Mouse (Mus musculus) brain, embryonic 14.5 days (tissue): Measurements from ENCODE around the gene Thrb. TPM values are rescaled to one million over a fixed set of nuclear protein-coding genes. Genes with fewer than 3 reads are reported as not detected.

Source experiments
- DNase-seq: peaks from one replicate; pipeline ENCODE4 v3.0.0-alpha.2; 2011; ENCODE audit warnings: low read depth
- CTCF ChIP-seq: fragments of 200-500 bp; IDR thresholded peaks from 2 replicates; pipeline ENCODE4 v1.5.1; 2012; ENCODE audit warnings: inconsistent platforms, mild to moderate bottlenecking, moderate library complexity, borderline replicate concordance; ENCODE audit not compliant: insufficient read depth, insufficient read length; ENCODE audit errors: extremely low read depth
- POLR2A ChIP-seq: fragments of 200-500 bp; IDR thresholded peaks from 2 replicates; pipeline ENCODE4 v1.6.1; 2012; ENCODE audit warnings: mild to moderate bottlenecking, inconsistent platforms, borderline replicate concordance; ENCODE audit not compliant: poor library complexity, insufficient read depth, insufficient read length, severe bottlenecking; ENCODE audit errors: extremely low read depth
- polyA plus RNA-seq: library from polyadenylated mRNA; depleted of rRNA; stranded (reverse); fragments of >200 nt; gene quantifications from 2 replicates; pipeline ENCODE4 v1.2.3, GENCODE M21; 2012; rRNA removed

The Thrb gene
- polyA plus RNA-seq = 0.61 and 1.0 TPM in 2 replicates

GRCm38 (mm10) chr14:17659686-17660328 lies at the start of gene Thrb:
Gene Thrb, plus strand, starts transcription at chr14:17660261.
- DNase-seq = peak; percentile 31
- no peak for TF ChIP-seq CTCF
- TF ChIP-seq POLR2A = no peak

- no peak for TF ChIP-seq POLR2A
- TF ChIP-seq CTCF = no peak
- DNase-seq = no peak
Observed at GRCm38 (mm10) chr14:17621671-17622070, 38.4 kb upstream of the Thrb start.

GRCm38 (mm10) chr14:17623936-17624335 lies 36.1 kb upstream of the Thrb start:
- peak; percentile 33 for DNase-seq
- TF ChIP-seq CTCF (no peak), POLR2A (no peak)

DNA sequence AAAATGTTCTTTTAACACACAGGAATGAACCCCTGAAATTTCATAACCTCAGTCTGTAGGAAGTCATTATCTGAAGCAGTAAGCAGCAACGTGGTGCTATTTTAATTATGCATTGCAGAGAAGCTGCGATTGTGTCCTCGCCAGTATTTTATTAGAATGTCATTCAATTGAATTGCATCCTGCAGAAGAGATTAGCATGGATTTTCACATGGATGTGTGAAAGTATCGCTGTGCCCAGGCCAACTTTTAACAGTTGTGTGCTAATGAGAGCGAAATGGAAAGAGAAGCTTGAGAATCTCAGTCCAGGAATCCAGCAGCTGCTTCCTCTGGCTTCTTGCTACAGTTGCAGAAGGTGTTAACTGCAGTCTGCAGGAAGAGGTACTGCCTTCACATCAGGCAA lies 30.8 kb upstream of the Thrb start:
- peak; percentile 56 for DNase-seq
- TF ChIP-seq POLR2A (no peak), CTCF (no peak)

- DNase-seq = no peak
- TF ChIP-seq CTCF (no peak), POLR2A (no peak)
Observed at GRCm38 (mm10) chr14:17632887-17633522, 27.1 kb upstream of the Thrb start.

- no peak for DNase-seq
- no peak for TF ChIP-seq POLR2A
- no peak for TF ChIP-seq CTCF
Observed at GRCm38 (mm10) chr14:17636971-17637370, 23.1 kb upstream of the Thrb start.

DNA sequence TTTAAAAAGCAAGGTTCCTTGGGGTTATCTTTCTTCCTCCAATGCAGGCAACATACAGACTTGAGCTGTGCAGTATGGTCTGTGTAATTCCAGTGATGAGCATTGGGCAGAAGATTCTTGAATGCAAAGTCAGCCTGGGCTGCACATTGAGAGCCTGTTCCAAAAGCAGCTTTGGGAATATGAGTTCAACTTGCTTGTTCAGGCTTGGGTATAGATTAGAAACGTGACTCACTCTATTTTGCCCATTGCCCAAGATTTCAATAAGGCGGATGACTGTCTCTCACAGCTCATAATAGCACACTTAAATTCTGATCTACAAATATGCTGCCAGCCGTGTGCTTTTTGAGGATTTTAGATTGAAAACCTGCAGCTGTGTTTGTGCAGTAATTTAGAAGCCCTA lies 18.3 kb upstream of the Thrb start:
- TF ChIP-seq CTCF = no peak
- DNase-seq = peak; percentile 39

DNA sequence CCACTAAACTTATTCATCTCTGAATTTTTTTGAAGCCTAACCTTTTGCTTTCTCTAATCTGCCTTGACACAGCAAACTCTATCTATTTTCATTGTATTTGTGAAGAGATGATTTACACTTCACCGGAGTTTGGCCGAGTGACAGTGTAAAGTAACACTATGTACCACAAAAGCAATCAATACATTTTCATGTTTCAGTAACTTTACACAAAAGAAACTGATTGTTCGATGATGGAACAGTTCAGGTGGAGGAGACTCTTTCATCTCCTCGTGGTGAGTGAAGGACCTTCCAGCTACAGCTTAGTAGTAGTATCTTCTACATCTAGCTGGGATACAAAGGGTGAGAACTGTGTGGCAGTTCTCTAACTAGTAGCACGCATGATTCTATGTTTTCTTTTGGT lies 5.0 kb upstream of the Thrb start:
- TF ChIP-seq CTCF (no peak), POLR2A (no peak)
- no peak for DNase-seq

DNA sequence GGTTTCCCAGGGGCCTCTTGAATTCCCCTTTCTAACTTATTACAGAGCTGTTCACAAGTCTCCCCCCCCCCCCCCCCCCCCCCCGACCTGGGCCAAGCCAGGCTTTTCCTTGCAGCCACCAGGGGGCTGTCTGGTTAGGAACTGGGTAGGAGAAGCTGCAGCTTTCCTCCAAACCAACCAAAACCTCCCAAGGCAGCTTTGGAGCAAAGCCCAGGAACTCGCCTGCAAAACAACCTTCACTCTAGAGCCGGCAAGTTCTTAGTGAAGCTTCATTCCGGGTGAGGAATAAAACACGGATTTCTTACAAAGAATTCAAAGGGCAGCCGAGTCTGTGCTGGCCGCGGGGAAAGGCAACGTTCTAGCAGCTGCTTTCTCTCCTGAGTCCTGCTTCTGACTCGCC lies 1.0 kb upstream of the Thrb start:
- TF ChIP-seq POLR2A (no peak), CTCF (peak; percentile 60; the same call in 1 of the 2 replicates)

GRCm38 (mm10) chr14:17660329-17661099 lies 453 bp downstream of the Thrb start:
- peak; percentile 75 for DNase-seq
- TF ChIP-seq POLR2A (no peak), CTCF (peak; percentile 8; the same call in 1 of the 2 replicates)

More for the DNA sequence above, 1.0 kb upstream of the Thrb start:
- DNase-seq = peak; percentile 94

DNA sequence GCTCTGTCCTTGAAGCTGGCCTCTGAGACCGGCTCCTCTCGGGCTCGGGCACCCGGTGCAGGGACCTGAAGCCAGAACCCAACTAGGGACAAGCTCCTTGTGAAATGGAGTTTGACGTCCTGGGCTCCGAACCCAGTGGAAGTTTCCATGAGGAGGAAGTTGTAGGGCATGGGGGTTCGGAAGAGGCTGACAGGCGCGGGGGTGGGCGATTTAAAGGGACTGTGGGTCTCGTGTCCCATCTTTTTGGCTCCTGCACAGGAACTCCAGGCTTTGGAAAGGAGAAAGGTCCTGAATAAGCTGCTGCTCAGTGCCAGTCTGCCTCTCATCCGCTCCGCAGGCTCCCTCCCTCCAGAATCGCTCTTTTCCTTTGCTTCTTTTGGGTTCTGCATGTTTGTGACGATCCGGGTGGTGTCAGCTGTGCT lies 1.1 kb downstream of the Thrb start:
- no peak for TF ChIP-seq CTCF
- TF ChIP-seq POLR2A = no peak
- peak; percentile 57 for DNase-seq

GRCm38 (mm10) chr14:17662087-17662486 lies 2.0 kb downstream of the Thrb start:
- DNase-seq = no peak
- no peak for TF ChIP-seq POLR2A
- TF ChIP-seq CTCF = no peak

- DNase-seq = no peak
- TF ChIP-seq CTCF = no peak
- TF ChIP-seq POLR2A = no peak
Observed at GRCm38 (mm10) chr14:17674335-17674734, 14.3 kb downstream of the Thrb start.
